Mouse (Mus musculus): ENCODE measurements around the gene Gad1. TPM values are rescaled to one million over a fixed set of nuclear protein-coding genes. Genes with fewer than 3 reads are reported as not detected.
A peak's percentile ranks its signal among the peaks of the same experiment; 100 is the strongest.

The Gad1 gene
- polyA plus RNA-seq, 1 experiment from 2014 or later: 0.23 TPM

DNA sequence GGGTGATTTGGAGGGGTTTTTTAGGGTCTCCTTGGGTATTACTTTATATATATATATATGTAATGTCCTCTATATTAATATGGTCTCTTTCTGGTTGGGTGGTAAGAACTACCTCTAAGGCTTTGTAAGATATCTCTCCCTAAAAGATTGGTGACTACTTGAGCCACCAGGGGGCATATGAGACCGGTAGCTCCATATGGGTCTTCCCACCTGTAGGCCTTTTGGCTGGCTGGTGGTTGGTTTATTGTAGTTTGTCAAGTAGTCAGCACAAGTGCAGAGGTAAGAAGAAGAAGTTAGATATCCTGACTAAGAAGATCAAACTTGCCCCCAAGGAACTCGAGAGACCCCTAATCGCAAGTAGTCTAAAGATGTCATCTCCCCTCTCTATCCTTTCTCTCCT lies 954 bp downstream of the Gad1 start:
- Histone ChIP-seq H3K9ac (no peak overlapping the region), H3K9me3 (no peaks in the 10 kb centered on the region), H3K36me3 (no peaks in the 10 kb centered on the region), H3K4me2 (no peak overlapping the region), H3K4me1 (peaks cover 3% of the 10 kb centered on the region; the same call in 1 of the 2 replicates), H3K27ac (replicated peaks) (no peak overlapping the region), H3K4me3 (no peak overlapping the region), H3K27me3 (replicated peaks) (peaks cover 29% of the 10 kb centered on the region)
- no peak for ATAC-seq (ENCODE audit: extremely low read depth, insufficient number of reproducible peaks, low FRiP score, low TSS enrichment)
- 68% methylated on average over 3 of the region's 3 CpGs for WGBS

DNA sequence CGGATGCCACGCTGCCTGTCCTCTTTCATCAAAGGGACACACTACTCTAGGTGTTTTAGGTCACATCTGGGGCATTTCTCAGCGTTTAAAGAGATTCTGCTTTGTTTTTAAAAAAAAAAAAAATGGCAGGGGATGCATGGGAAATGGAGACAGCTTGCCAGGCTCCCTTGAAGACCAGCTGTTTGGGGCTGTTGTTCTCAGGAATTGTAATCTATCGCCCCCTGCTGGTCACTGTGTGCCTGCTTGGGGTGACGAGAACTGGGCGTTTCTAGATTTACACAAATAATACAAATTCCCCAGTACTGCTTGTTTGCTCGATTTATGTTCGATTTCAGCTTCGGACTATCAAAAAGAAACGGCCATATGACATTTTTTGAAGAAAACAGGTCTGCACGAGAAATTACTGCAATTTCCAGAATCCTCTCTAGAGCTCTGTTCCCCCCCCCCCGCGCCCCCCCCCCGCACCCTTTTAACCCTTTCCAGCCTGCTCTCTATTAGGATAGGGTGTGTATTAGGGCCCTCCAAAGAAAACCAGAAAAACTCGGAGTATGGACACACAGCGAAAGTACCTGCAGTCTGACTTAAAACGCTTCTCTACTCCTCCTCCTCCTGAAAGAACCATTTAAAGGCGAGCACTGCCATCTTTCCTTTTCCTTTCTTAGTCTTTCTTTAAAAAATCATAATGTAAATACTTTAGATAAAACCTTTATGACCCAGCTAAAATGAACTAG lies 5.4 kb downstream of the Gad1 start:
- Histone ChIP-seq H3K4me1 (peaks cover 24% of the 10 kb centered on the region), H3K9ac (no peak overlapping the region), H3K27ac (replicated peaks) (no peak overlapping the region), H3K9me3 (no peaks in the 10 kb centered on the region), H3K36me3 (no peaks in the 10 kb centered on the region), H3K27me3 (replicated peaks) (peaks cover 71% of the 10 kb centered on the region), H3K4me2 (no peak overlapping the region), H3K4me3 (no peak overlapping the region)
- WGBS: 8% methylated on average over 18 of the region's 18 CpGs
- ATAC-seq (ENCODE audit: extremely low read depth, insufficient number of reproducible peaks, low FRiP score, low TSS enrichment): no peak

DNA sequence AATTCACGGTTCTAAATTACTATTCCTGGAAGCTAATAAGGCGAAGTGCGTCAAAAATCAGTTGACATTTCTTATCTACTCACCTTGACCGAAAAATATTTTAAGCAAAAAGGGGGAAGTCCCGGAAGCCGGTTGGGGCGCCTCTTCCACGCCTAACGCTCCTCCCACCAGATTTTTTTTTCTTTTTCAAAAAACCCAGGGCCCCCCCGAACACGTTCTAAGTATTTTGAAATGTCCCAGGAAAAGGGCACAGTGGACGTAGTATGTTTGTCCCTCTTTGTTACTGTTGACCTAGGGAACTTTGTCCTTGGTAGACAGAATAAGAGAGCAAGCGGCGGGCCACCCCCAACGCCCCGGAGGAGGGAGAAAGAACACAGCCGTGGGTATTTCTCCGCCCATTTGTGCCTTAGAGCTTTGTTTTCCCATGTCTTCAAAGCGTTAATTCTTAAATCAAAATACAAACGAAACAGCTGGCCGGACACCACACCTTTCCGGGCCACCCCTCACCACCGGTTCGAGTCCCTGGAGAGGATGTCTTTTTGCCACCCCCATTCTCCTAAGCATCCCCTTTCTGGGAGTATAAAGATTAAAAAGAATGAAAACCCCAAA lies 6.1 kb downstream of the Gad1 start:
- Histone ChIP-seq H3K36me3 (no peaks in the 10 kb centered on the region), H3K4me1 (peaks cover 31% of the 10 kb centered on the region), H3K4me2 (no peak overlapping the region), H3K27ac (replicated peaks) (no peak overlapping the region), H3K9ac (no peak overlapping the region), H3K9me3 (no peaks in the 10 kb centered on the region), H3K27me3 (replicated peaks) (peaks cover 77% of the 10 kb centered on the region), H3K4me3 (no peak overlapping the region)
- WGBS: 13% methylated on average over 24 of the region's 24 CpGs
- ATAC-seq (ENCODE audit: extremely low read depth, insufficient number of reproducible peaks, low FRiP score, low TSS enrichment): no peak

DNA sequence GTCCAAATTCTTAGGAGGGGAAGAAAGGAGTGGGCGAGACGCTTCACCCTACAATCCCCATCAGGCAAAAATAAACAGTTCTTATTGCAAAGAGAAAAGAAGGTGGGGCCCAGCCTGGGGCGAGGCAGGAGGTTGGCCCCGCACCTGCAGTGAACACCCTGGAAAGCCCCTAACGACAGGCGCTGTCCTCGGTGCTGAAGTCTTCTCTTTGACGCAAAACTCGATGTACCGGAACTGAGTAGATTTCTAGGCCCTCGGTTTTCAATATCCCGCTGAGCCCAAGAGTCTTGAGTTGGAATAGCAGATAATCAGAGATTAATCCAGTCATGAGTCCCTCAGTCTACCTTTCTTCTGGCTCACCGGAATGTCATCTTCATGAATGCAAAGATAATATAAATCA lies 6.6 kb downstream of the Gad1 start:
- peaks cover 83% of the 10 kb centered on the region for H3K27me3 ChIP-seq (replicated peaks)
- H3K9ac ChIP-seq: no peak overlapping the region
- peaks cover 36% of the 10 kb centered on the region for H3K4me1 ChIP-seq
- H3K4me2 ChIP-seq: no peak overlapping the region
- no peak for ATAC-seq (ENCODE audit: extremely low read depth, insufficient number of reproducible peaks, low FRiP score, low TSS enrichment)
- H3K36me3 ChIP-seq: no peaks in the 10 kb centered on the region
- H3K4me3 ChIP-seq: no peak overlapping the region
- H3K9me3 ChIP-seq: no peaks in the 10 kb centered on the region
- 2% methylated on average over 13 of the region's 13 CpGs for WGBS
- no peak overlapping the region for H3K27ac ChIP-seq (replicated peaks)

DNA sequence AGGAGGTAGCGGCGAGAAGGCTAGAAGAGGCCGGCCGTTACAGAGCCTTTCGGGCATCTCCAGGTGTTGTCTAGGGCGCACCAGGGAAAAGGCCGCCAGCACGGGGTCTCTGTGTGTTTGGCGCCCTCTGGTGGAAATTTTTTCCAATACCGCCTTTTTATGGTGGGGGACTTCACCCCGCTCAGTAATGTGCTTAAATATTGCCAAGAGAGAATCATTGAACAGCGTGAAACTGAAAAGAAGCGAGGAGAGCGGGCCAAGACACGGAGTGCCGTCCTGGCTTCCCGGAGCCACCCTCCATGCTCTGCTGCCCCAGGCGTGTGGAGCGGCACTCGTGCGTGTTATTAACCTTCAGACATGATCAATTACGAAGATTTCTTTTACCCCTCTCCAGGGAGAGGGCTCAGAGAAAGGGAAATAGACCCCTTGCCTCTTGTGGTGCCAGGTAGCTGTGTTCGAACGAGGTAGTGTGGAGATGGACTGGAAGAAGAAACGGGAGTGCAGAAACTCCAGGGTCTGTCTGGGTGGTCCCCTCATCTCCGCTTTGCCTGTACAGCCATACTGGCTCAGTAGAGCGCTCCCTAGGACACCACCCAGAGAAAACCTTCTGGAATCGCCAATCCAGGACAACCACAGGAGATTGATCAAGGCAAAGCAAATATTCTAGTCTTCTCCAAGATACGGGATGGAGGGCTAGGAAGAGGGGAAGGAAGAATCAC lies 8.4 kb downstream of the Gad1 start:
- H3K4me2 ChIP-seq: peak overlapping the region; percentile 63; the same call in 1 of the 2 replicates
- H3K9me3 ChIP-seq: no peaks in the 10 kb centered on the region
- H3K27me3 ChIP-seq (replicated peaks): peaks cover 95% of the 10 kb centered on the region
- peak overlapping the region; percentile 41 for H3K4me3 ChIP-seq
- peaks cover 45% of the 10 kb centered on the region for H3K4me1 ChIP-seq
- WGBS: 2% methylated on average over 29 of the region's 29 CpGs
- no peak overlapping the region for H3K27ac ChIP-seq (replicated peaks)
- H3K36me3 ChIP-seq: no peaks in the 10 kb centered on the region
- no peak overlapping the region for H3K9ac ChIP-seq
- ATAC-seq (ENCODE audit: extremely low read depth, insufficient number of reproducible peaks, low FRiP score, low TSS enrichment): no peak

DNA sequence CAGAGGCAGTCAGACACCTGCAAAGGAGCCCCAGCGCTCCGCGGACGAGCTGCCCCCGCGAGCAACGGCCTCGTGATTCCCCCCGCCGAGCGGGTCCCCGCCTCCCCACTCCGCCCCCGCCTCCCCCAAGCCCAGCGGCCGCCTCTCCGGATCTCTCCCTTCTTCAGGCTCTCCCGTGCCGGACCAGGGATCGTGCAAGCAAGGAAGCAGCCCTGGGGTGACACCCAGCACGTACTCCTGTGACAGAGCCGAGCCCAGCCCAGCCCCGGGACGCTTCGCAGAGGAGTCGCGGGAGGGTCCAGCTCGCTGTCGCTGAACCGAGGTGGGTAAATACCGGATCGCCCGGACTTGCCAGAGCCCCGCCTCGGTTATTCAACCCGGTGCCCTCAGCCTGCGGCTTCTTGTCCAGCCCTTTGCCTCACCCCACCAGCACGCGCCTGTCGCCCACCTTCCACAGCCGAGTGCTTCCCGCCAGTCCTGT lies 9.2 kb downstream of the Gad1 start:
- peak overlapping the region; percentile 41 for H3K4me3 ChIP-seq
- ATAC-seq (ENCODE audit: extremely low read depth, insufficient number of reproducible peaks, low FRiP score, low TSS enrichment): no peak
- H3K27ac ChIP-seq (replicated peaks): no peak overlapping the region
- H3K4me2 ChIP-seq: peak overlapping the region; percentile 63
- no peak overlapping the region for H3K9ac ChIP-seq
- no peaks in the 10 kb centered on the region for H3K36me3 ChIP-seq
- H3K4me1 ChIP-seq: peaks cover 53% of the 10 kb centered on the region
- 1% methylated on average over 42 of the region's 42 CpGs for WGBS
- H3K27me3 ChIP-seq (replicated peaks): peaks cover 95% of the 10 kb centered on the region
- H3K9me3 ChIP-seq: no peaks in the 10 kb centered on the region

DNA sequence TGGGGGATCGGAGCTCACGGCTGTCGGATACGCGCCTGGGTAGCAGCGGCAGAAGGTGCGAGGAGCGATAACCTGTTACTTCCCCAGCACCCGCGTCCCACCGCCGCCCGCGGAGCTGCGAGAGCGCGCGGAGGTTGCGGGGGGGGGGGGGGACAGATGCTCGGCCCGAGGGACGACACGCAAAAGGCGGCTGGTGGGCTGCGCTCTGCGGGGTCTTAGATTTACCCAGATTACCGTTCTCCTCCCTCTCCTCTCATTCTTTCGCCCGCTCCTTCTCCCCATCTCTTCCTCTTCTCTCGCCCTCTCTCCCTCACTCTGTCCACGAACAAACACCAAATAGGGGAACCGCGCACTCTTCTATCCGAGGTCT lies 9.7 kb downstream of the Gad1 start:
- Histone ChIP-seq H3K4me1 (peaks cover 58% of the 10 kb centered on the region), H3K9ac (no peak overlapping the region), H3K27me3 (replicated peaks) (peaks cover 95% of the 10 kb centered on the region), H3K4me3 (peak overlapping the region; percentile 41), H3K36me3 (no peaks in the 10 kb centered on the region), H3K9me3 (no peaks in the 10 kb centered on the region), H3K27ac (replicated peaks) (no peak overlapping the region), H3K4me2 (peak overlapping the region; percentile 63)
- 0% methylated on average over 34 of the region's 34 CpGs for WGBS
- no peak for ATAC-seq (ENCODE audit: extremely low read depth, insufficient number of reproducible peaks, low FRiP score, low TSS enrichment)

DNA sequence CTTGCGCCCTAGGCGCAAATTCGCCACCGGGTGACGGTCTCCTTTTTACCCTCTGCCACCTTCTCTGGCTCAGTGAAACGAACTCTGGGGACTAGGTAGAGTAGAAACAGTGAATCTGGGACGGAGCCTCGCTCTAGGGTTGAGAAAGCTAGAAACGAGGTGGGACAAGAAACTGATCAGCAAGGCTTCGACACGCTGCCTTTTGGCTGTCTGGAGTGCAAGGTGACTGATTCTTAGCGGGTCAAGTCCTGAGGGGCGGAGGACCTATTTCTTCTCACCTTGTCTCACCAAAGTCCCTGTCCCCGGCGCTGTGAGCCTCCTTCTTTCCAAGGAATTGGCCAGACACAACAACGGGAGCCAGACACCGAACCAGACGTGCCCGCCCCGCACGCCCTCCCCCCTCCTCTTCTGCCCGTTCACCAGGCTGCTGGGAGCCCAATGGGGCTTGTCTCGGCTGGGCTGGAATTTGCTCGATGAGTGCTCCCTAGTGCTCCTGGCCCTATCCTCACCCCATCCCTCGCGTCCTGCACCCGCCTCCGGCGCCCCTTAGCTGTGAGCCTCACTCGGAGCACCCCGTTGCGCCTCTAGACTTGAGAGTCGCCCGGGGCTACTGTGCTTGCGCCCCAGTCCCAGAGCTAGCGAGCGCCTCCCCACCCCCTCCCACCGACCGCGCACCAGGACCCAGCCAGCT lies 10.3 kb downstream of the Gad1 start:
- 1% methylated on average over 40 of the region's 40 CpGs for WGBS
- H3K4me2 ChIP-seq: peak overlapping the region; percentile 63
- H3K36me3 ChIP-seq: no peaks in the 10 kb centered on the region
- no peak overlapping the region for H3K9ac ChIP-seq
- no peak for ATAC-seq (ENCODE audit: extremely low read depth, insufficient number of reproducible peaks, low FRiP score, low TSS enrichment)
- H3K4me1 ChIP-seq: peaks cover 64% of the 10 kb centered on the region
- no peak overlapping the region for H3K27ac ChIP-seq (replicated peaks)
- peak overlapping the region; percentile 41 for H3K4me3 ChIP-seq
- peaks cover 96% of the 10 kb centered on the region for H3K27me3 ChIP-seq (replicated peaks)
- no peaks in the 10 kb centered on the region for H3K9me3 ChIP-seq

DNA sequence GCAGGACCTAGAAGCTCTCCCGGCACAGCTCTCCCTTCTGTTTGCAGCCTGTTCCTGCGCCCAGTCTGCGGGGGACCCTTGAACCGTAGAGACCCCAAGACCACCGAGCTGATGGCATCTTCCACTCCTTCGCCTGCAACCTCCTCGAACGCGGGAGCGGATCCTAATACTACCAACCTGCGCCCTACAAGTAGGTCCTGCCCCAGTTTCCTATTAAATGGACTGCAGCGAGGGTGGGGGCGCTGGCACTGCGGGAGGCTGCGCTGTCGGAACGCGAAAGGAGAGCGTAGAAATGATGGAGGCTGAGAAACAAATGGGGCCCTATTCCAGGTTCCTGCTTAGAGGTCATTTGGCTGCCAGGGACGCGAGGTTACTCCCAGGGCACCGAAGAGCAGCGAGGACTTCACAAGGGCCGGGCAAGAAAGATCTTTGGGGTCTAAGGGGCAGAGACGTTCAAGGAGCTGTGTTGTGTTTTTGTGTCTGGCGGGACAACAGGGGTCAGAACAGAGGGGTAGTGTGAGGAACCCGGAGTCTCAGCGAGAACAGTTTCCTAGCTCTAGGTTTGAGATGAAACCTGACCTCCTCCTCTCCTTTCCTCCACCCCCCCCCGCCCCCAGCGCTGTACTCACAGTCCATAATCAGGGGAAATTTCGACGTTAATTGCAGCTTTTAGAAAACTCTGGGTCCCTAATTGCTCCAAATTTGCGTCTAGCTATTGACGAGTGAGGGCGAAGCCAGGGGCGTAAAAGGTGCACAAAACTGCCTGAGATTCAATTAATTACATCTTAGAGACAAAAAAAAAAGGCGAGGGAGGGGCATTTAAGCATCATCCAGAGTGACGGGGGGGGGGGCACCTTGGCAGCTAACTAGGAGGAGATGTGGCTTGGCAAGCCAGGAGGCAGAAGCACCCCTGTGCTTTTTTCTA lies 11.1 kb downstream of the Gad1 start:
- Histone ChIP-seq H3K27ac (replicated peaks) (no peak overlapping the region), H3K4me1 (peaks cover 72% of the 10 kb centered on the region), H3K27me3 (replicated peaks) (peaks cover 99% of the 10 kb centered on the region), H3K9me3 (no peaks in the 10 kb centered on the region), H3K4me3 (peak overlapping the region; percentile 41), H3K36me3 (no peaks in the 10 kb centered on the region), H3K9ac (no peak overlapping the region), H3K4me2 (peak overlapping the region; percentile 63)
- WGBS: 1% methylated on average over 38 of the region's 38 CpGs
- no peak for ATAC-seq (ENCODE audit: extremely low read depth, insufficient number of reproducible peaks, low FRiP score, low TSS enrichment)

DNA sequence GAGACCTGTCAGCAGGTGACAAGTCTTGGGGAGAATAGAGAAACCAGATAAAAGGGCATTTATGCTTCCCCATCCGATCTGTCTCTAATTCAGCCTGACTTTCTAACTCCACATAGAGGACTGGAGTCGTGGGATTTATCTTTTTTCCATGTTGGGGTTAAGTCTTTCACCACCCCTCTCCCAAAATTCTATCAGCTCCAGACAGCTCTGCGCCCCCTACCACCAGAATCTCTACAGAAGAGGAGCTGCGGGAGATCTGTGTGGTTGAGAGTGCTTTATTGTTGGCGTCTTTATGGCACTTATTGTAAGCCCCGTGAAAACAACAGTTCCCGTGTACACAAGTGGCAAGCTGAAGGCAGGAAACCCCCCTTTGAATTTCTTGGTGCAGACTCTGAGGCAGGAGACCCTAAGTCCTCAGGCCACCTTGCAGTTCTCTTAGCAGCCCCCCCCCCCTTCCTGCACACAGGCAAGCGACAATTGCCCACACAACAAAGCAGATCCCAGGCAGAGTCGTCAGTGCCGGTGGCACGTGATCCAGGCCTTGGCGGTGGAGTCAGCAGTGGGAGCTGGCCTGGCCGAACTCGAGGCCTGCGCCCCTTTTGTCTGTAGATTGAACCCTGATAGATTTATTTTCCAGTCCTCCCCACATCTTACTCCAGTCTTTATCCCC lies 11.9 kb downstream of the Gad1 start:
- no peak overlapping the region for H3K9ac ChIP-seq
- H3K4me3 ChIP-seq: no peak overlapping the region
- H3K4me2 ChIP-seq: no peak overlapping the region
- peaks cover 99% of the 10 kb centered on the region for H3K27me3 ChIP-seq (replicated peaks)
- H3K27ac ChIP-seq (replicated peaks): no peak overlapping the region
- 9% methylated on average over 15 of the region's 15 CpGs for WGBS
- H3K36me3 ChIP-seq: no peaks in the 10 kb centered on the region
- no peaks in the 10 kb centered on the region for H3K9me3 ChIP-seq
- ATAC-seq (ENCODE audit: extremely low read depth, insufficient number of reproducible peaks, low FRiP score, low TSS enrichment): no peak
- peaks cover 74% of the 10 kb centered on the region for H3K4me1 ChIP-seq
